Mouse (Mus musculus): ENCODE measurements around the gene Tecpr2. TPM values are rescaled to one million over a fixed set of nuclear protein-coding genes. Genes with fewer than 3 reads are reported as not detected.

Tecpr2 gene
- polyA plus RNA-seq, 1 experiment from 2014 or later = 5.0 TPM

DNA sequence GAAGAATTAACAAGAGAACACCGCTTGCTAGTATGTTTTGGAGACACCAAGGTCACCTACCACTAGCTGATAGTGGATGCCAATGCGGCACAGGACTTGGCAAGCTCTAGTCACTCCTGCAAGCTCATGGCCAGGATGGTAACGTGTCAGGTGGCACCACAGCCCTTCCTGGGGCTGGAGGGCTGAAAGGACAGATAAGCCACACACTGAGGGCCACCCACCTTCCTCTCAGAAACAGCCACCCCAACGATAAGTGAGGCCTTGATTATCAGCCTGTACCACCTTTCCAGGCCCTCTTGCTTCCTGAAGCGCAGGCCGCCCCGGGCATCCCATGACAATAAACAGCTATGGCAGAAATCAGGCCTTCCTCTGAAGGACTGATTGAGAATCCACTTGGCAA, 85.2 kb downstream of the Tecpr2 start:
- 93% methylated on average over 7 of the region's 7 CpGs for WGBS

DNA sequence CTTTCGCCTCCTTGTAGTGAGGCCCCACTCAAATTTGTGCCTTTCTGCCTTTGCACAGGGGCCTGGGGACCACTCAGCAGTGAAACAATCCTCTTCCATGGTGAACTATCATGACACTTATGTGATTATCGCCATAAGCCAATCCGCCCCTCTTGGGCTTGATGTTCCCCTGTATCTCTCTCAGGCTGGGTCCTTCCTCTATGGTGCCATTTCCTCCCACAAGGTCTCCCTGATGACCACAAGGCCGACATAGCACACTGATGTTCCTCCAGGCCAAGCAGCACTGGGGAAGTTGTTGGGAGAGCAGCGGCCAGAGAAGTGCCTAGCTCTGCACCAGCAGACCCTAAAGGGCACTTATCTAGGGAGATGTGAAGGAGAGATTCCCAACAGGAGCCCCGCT, 85.7 kb downstream of the Tecpr2 start:
- H3K4me1 ChIP-seq = peaks cover 10% of the 10 kb centered on the region
- no peak for ATAC-seq (ENCODE audit: insufficient number of reproducible peaks, insufficient read depth, low FRiP score, low TSS enrichment, low read depth)
- 88% methylated on average over 6 of the region's 6 CpGs for WGBS
- no peak overlapping the region for H3K4me3 ChIP-seq
- peaks cover 69% of the 10 kb centered on the region for H3K36me3 ChIP-seq
- no peak overlapping the region for H3K27ac ChIP-seq
- H3K27me3 ChIP-seq = no peaks in the 10 kb centered on the region
- no peak overlapping the region for H3K4me2 ChIP-seq
- H3K9ac ChIP-seq = no peak overlapping the region
- H3K9me3 ChIP-seq = no peaks in the 10 kb centered on the region

More for the DNA sequence above, 85.2 kb downstream of the Tecpr2 start:
- H3K9ac ChIP-seq = no peak overlapping the region
- H3K27ac ChIP-seq = no peak overlapping the region
- peaks cover 10% of the 10 kb centered on the region for H3K4me1 ChIP-seq
- ATAC-seq (ENCODE audit: insufficient number of reproducible peaks, insufficient read depth, low FRiP score, low TSS enrichment, low read depth) = no peak
- no peak overlapping the region for H3K4me3 ChIP-seq
- no peaks in the 10 kb centered on the region for H3K9me3 ChIP-seq
- no peak overlapping the region for H3K4me2 ChIP-seq
- H3K36me3 ChIP-seq = peaks cover 73% of the 10 kb centered on the region
- no peaks in the 10 kb centered on the region for H3K27me3 ChIP-seq

- WGBS = 87% methylated on average over 5 of the region's 5 CpGs
- H3K9ac ChIP-seq = no peak overlapping the region
- no peaks in the 10 kb centered on the region for H3K9me3 ChIP-seq
- no peak overlapping the region for H3K4me3 ChIP-seq
- H3K36me3 ChIP-seq = peaks cover 62% of the 10 kb centered on the region
- H3K27ac ChIP-seq = no peak overlapping the region
- no peak for ATAC-seq (ENCODE audit: insufficient number of reproducible peaks, insufficient read depth, low FRiP score, low TSS enrichment, low read depth)
- H3K27me3 ChIP-seq = no peaks in the 10 kb centered on the region
- no peak overlapping the region for H3K4me2 ChIP-seq
- peaks cover 10% of the 10 kb centered on the region for H3K4me1 ChIP-seq
Observed at GRCm38 (mm10) chr12:110975385-110975784, 86.3 kb downstream of the Tecpr2 start.

- WGBS = 91% methylated on average over 4 of the region's 4 CpGs
- Histone ChIP-seq H3K4me3 (no peak overlapping the region), H3K36me3 (peaks cover 56% of the 10 kb centered on the region)
Observed at GRCm38 (mm10) chr12:110975838-110976468, 86.9 kb downstream of the Tecpr2 start.

GRCm38 (mm10) chr12:110976589-110977344, 87.7 kb downstream of the Tecpr2 start:
- no peak overlapping the region; the same call in 1 of the 2 replicates for H3K4me2 ChIP-seq
- no peaks in the 10 kb centered on the region for H3K9me3 ChIP-seq
- H3K27ac ChIP-seq = no peak overlapping the region
- H3K9ac ChIP-seq = no peak overlapping the region
- no peaks in the 10 kb centered on the region for H3K27me3 ChIP-seq
- peaks cover 53% of the 10 kb centered on the region for H3K36me3 ChIP-seq
- no peak for ATAC-seq (ENCODE audit: insufficient number of reproducible peaks, insufficient read depth, low FRiP score, low TSS enrichment, low read depth)
- 94% methylated on average over 60 of the region's 60 CpGs for WGBS
- peaks cover 10% of the 10 kb centered on the region for H3K4me1 ChIP-seq
- no peak overlapping the region for H3K4me3 ChIP-seq

More at GRCm38 (mm10) chr12:110975838-110976468, 86.9 kb downstream of the Tecpr2 start:
- Histone ChIP-seq H3K27me3 (no peaks in the 10 kb centered on the region), H3K9ac (no peak overlapping the region), H3K4me1 (peaks cover 10% of the 10 kb centered on the region), H3K9me3 (no peaks in the 10 kb centered on the region), H3K4me2 (no peak overlapping the region), H3K27ac (no peak overlapping the region)
- no peak for ATAC-seq (ENCODE audit: insufficient number of reproducible peaks, insufficient read depth, low FRiP score, low TSS enrichment, low read depth)

GRCm38 (mm10) chr12:110977345-110977733, 88.3 kb downstream of the Tecpr2 start:
- peak overlapping the region; percentile 89 for H3K9ac ChIP-seq
- peaks cover 50% of the 10 kb centered on the region for H3K36me3 ChIP-seq
- peak overlapping the region; percentile 89 for H3K4me2 ChIP-seq
- peak overlapping the region; percentile 89; the same call in 1 of the 2 replicates for H3K4me3 ChIP-seq
- no peak for ATAC-seq (ENCODE audit: insufficient number of reproducible peaks, insufficient read depth, low FRiP score, low TSS enrichment, low read depth)
- no peaks in the 10 kb centered on the region for H3K27me3 ChIP-seq
- H3K27ac ChIP-seq = no peak overlapping the region
- 95% methylated on average over 18 of the region's 18 CpGs for WGBS
- peaks cover 10% of the 10 kb centered on the region for H3K4me1 ChIP-seq
- no peaks in the 10 kb centered on the region for H3K9me3 ChIP-seq

- peak overlapping the region; percentile 89 for H3K4me2 ChIP-seq
- peak overlapping the region; percentile 89 for H3K4me3 ChIP-seq
- peaks cover 44% of the 10 kb centered on the region for H3K36me3 ChIP-seq
- H3K9me3 ChIP-seq = no peaks in the 10 kb centered on the region
- peaks cover 10% of the 10 kb centered on the region for H3K4me1 ChIP-seq
- peak overlapping the region; percentile 89 for H3K9ac ChIP-seq
- 46% methylated on average over 14 of the region's 14 CpGs for WGBS
- H3K27me3 ChIP-seq = no peaks in the 10 kb centered on the region
- peak overlapping the region; percentile 73; the same call in 1 of the 2 replicates for H3K27ac ChIP-seq
- peak; percentile 26; the same call in 1 of the 2 replicates for ATAC-seq (ENCODE audit: insufficient number of reproducible peaks, insufficient read depth, low FRiP score, low TSS enrichment, low read depth)
Observed at GRCm38 (mm10) chr12:110977896-110978606, 89.0 kb downstream of the Tecpr2 start.

DNA sequence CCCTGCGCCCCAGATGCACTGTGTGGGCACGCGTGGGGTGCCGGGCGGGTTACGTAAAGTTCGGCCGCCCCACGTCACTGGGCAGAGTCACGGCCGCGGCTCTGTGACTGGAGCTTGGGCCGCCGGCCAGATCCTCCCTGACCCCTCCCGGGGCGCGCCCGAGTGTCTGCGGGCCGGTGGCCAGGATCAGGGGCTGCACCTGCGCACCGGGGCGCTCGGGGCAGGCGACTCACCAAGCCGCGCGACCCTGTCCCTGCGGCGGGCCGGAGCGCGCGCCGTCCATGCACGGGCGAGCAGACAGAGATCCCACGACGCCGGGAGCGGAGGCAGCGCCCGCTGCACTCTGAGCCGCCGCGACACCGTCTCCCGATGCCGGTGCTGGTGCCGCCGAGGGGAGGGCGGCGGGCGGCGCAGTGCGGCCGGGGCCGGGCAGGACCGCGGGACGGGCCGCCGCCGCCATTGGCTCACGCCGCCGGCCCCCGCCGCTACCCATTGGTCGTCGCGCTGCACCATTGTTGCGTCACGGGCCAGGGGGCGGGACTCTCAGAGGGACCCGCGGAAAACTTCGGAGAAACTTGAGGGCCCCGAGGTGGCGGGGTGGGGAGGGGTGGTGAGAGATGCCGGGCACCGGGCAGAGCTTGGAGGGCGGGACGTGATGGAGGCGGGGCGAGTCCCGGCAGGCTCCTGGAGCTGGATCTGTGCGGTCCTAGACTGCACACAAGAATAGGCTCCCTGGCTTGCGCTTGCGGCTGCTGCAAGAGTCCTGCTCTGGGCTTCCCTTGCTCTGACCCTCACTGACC, 89.7 kb downstream of the Tecpr2 start, which contains the start of gene Ankrd9:
Ankrd9 (minus strand) TSS at position 434 of the 800 bp plus-strand sequence.
- Histone ChIP-seq H3K4me3 (peak within 1 kb of the TSS; percentile 89), H3K9ac (peak within 1 kb of the TSS; percentile 89), H3K4me1 (peaks cover 10% of the 10 kb centered on the region), H3K27ac (peak within 1 kb of the TSS; percentile 78), H3K27me3 (no peaks in the 10 kb centered on the region), H3K36me3 (peaks cover 37% of the 10 kb centered on the region), H3K4me2 (peak within 1 kb of the TSS; percentile 89), H3K9me3 (no peaks in the 10 kb centered on the region)
- peak; percentile 93 for ATAC-seq (ENCODE audit: insufficient number of reproducible peaks, insufficient read depth, low FRiP score, low TSS enrichment, low read depth)
- WGBS = under 1% methylated on average over 86 of the region's 90 CpGs

DNA sequence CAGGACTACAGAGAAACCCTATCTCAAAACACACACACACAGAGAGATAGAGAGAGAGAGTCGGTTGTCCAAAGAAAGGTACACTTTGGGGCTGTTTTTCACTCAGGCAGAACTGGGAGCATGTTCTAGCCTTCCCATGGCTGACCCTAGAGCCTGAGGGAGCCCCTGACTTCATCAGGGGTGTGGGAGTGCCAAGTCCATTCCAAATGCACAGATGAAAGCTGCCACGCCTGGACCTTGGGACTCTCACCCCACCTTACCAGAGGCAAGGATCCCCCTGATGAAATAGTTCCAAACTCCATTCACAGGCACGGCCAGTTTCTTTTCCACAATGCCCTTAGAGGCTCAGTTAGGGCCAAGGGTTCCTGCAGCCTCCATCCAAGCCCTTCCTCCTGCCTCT, 90.7 kb downstream of the Tecpr2 start:
- Histone ChIP-seq H3K36me3 (peaks cover 27% of the 10 kb centered on the region), H3K27ac (no peak overlapping the region), H3K9ac (no peak overlapping the region), H3K4me2 (no peak overlapping the region), H3K27me3 (no peaks in the 10 kb centered on the region), H3K9me3 (no peaks in the 10 kb centered on the region), H3K4me3 (no peak overlapping the region), H3K4me1 (peaks cover 10% of the 10 kb centered on the region)
- no peak for ATAC-seq (ENCODE audit: insufficient number of reproducible peaks, insufficient read depth, low FRiP score, low TSS enrichment, low read depth)
- WGBS = 87% methylated on average over 3 of the region's 3 CpGs

- peaks cover 10% of the 10 kb centered on the region for H3K4me1 ChIP-seq
- no peaks in the 10 kb centered on the region for H3K27me3 ChIP-seq
- H3K4me2 ChIP-seq = no peak overlapping the region
- no peak overlapping the region for H3K4me3 ChIP-seq
- no peaks in the 10 kb centered on the region for H3K9me3 ChIP-seq
- H3K36me3 ChIP-seq = peaks cover 8% of the 10 kb centered on the region
- 58% methylated on average over 3 of the region's 3 CpGs for WGBS
- no peak overlapping the region for H3K9ac ChIP-seq
- ATAC-seq (ENCODE audit: insufficient number of reproducible peaks, insufficient read depth, low FRiP score, low TSS enrichment, low read depth) = no peak
- H3K27ac ChIP-seq = no peak overlapping the region
Observed at GRCm38 (mm10) chr12:110981736-110982135, 92.7 kb downstream of the Tecpr2 start.

DNA sequence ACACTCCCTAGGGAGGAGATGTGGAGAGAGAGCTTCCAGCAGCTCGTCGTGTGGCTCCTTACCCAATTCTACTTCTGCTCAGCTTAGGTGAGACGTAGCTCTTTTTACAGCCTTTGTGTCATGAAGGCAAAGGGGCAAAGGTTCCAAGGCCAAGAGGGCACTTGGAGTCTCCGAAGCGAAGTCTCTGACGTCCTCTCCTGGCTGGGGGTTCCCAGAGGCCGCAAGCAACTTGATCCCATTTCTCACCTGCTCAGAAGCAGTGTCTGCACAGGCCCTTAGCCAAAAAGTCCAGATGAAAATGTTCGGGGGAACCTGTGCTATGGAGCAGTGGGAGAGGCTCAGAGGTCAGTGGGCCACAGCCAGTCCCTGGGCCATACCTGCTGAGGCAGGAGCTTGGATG, 94.0 kb downstream of the Tecpr2 start:
- no peaks in the 10 kb centered on the region for H3K9me3 ChIP-seq
- no peak for ATAC-seq (ENCODE audit: insufficient number of reproducible peaks, insufficient read depth, low FRiP score, low TSS enrichment, low read depth)
- no peak overlapping the region for H3K4me2 ChIP-seq
- H3K27me3 ChIP-seq = no peaks in the 10 kb centered on the region
- no peaks in the 10 kb centered on the region for H3K36me3 ChIP-seq
- WGBS = 76% methylated on average over 8 of the region's 8 CpGs
- no peak overlapping the region for H3K27ac ChIP-seq
- no peak overlapping the region for H3K4me3 ChIP-seq
- peaks cover 3% of the 10 kb centered on the region for H3K4me1 ChIP-seq
- H3K9ac ChIP-seq = no peak overlapping the region

Data from embryonic facial prominence, embryonic 13.5 days (tissue).